Mouse (Mus musculus) cerebellum, adult 2 months (tissue): ENCODE data around the gene Aprt.

Experiments used
- CTCF ChIP-seq: fragments of 200-500 bp; IDR thresholded peaks from 2 replicates; pipeline ENCODE4 v1.5.1; 2011; ENCODE audit warnings: low read depth, mild to moderate bottlenecking, control low read depth, low read length, moderate library complexity, borderline replicate concordance; ENCODE audit not compliant: insufficient read depth
- POLR2A ChIP-seq: fragments of 200-500 bp; IDR thresholded peaks from 2 replicates; pipeline ENCODE4 v1.6.1; 2011; ENCODE audit warnings: low read length, control low read depth, borderline replicate concordance; ENCODE audit not compliant: insufficient read depth

- TF ChIP-seq CTCF = no peak
- TF ChIP-seq POLR2A = no peak
Observed at GRCm38 (mm10) chr8:122593783-122594507, 17.2 kb upstream of the Aprt start.
